Mouse (Mus musculus) ES-E14 (cell line): ENCODE results near the gene Ip6k1. TPM values are rescaled to one million over a fixed set of nuclear protein-coding genes. Genes with fewer than 3 reads are reported as not detected.

Experiments
- DNase-seq: peaks from one replicate; pipeline ENCODE4 v3.0.0-alpha.2; 2013; ENCODE audit warnings: low read depth, low spot score
- H3K27ac ChIP-seq: 2 replicates; pipeline ENCODE4 v1.5.1; 2012; ENCODE audit warnings: low read depth, mild to moderate bottlenecking, low read length, moderate library complexity, mixed read lengths; ENCODE audit not compliant: poor library complexity, insufficient read depth, severe bottlenecking
- H3K36me3 ChIP-seq: 2 replicates; pipeline ENCODE4 v1.6.1; 2012; ENCODE audit warnings: mild to moderate bottlenecking, low read length, moderate library complexity, mixed read lengths; ENCODE audit not compliant: control insufficient read depth, poor library complexity, insufficient read depth, severe bottlenecking
- H3K4me1 ChIP-seq, 2 experiments: fragments of 150-350 bp in 1 of 2; sonication (generic) in 1 of 2; 2 replicates each; pipeline ENCODE4 v1.6.1; 2012; ENCODE audit warnings: low read length in 2 of 2, mild to moderate bottlenecking in 1 of 2, mixed read lengths in 1 of 2; ENCODE audit not compliant: control insufficient read depth in 2 of 2, insufficient read depth in 2 of 2, poor library complexity in 1 of 2
- H3K4me3 ChIP-seq, 2 experiments: fragments of 150-350 bp in 1 of 2; sonication (generic) in 1 of 2; 2 replicates each; pipeline ENCODE4 v1.5.1; 2012; ENCODE audit warnings: low read length in 2 of 2, low read depth in 1 of 2, mild to moderate bottlenecking in 1 of 2, mixed read lengths in 1 of 2; ENCODE audit not compliant: insufficient read depth in 1 of 2, poor library complexity in 1 of 2, severe bottlenecking in 1 of 2
- H3K9ac ChIP-seq: 2 replicates; pipeline ENCODE4 v1.6.1; 2012; ENCODE audit warnings: low read depth, mild to moderate bottlenecking, low read length, mixed read lengths; ENCODE audit not compliant: poor library complexity, insufficient read depth, severe bottlenecking
- H3K9me3 ChIP-seq: fragments of 150-350 bp; sonication (generic); 2 replicates; pipeline ENCODE4 v1.6.1; 2012; ENCODE audit warnings: low read depth, mild to moderate bottlenecking, low read length; ENCODE audit not compliant: control insufficient read depth, insufficient read depth
- CHD2 ChIP-seq: IDR thresholded peaks from 2 replicates; pipeline ENCODE4 v1.6.1; 2014; ENCODE audit warnings: mild to moderate bottlenecking, low read depth, low read length, inconsistent platforms
- HCFC1 ChIP-seq: IDR thresholded peaks from 2 replicates; pipeline ENCODE4 v1.6.1; 2012; ENCODE audit warnings: low read length, inconsistent platforms, borderline replicate concordance; ENCODE audit not compliant: insufficient read depth
- MAFK ChIP-seq: IDR thresholded peaks from 2 replicates; pipeline ENCODE4 v1.6.1; 2014; ENCODE audit warnings: mild to moderate bottlenecking, low read depth, low read length, inconsistent platforms; ENCODE audit not compliant: insufficient read depth
- ZC3H11A ChIP-seq: IDR thresholded peaks from 2 replicates; pipeline ENCODE4 v1.6.1; 2012; ENCODE audit warnings: low read depth, mild to moderate bottlenecking, inconsistent platforms, low read length, borderline replicate concordance
- ZNF384 ChIP-seq: IDR thresholded peaks from 2 replicates; pipeline ENCODE4 v1.6.1; 2012; ENCODE audit warnings: low read depth, low read length, inconsistent platforms
- in situ Hi-C, 2 experiments: fragments of 600-800 bp; cut with MboI; formaldehyde crosslinking; loops; one replicate each; pipeline ENCODE4 v1.15.1; 2025; ENCODE audit warnings: low sequenced_read_pairs in 2 of 2, inconsistent platforms in 1 of 2; ENCODE audit not compliant: unreplicated experiment in 2 of 2
- total RNA-seq: library from RNA; depleted of rRNA; stranded (reverse); fragments of 300-350 nt; gene quantifications from 2 replicates; pipeline ENCODE4 v1.2.3, GENCODE M21; 2012

Ip6k1 gene
- total RNA-seq, 1 experiment = 41.0 TPM

DNA sequence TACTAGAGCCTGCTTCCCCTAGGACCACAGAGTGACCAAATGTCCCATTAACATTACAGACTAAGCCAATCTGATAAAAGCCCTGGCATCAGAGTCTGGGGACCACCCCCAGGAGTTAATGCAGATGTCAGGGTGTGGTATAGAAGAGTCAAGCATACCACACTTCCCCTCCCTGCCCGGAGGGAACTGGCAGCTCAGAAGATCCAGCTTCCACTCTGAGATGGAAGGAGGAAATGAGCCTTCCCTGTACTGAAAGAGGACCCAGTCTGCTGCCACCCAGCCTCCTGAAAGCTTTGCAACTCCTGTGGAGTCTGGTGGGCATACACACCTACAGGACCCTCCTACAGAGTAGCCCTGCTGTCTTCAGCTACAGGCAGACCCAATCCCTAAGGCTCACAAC, 52.8 kb downstream of the Ip6k1 start:
- Histone ChIP-seq H3K27ac (no peak overlapping the region), H3K9ac (no peak overlapping the region), H3K9me3 (no peaks in the 10 kb centered on the region), H3K4me1 (peaks cover 0 to 13% of the 10 kb centered on the region in 2 experiments; a peak in 3 of 4 replicates), H3K36me3 (peaks cover 24% of the 10 kb centered on the region; the same call in 1 of the 2 replicates), H3K4me3 (no peak overlapping the region)
- TF ChIP-seq ZC3H11A (no peak), HCFC1 (no peak), ZNF384 (no peak), CHD2 (no peak), MAFK (no peak)
- in situ Hi-C loops = no loop called here
- no peak for DNase-seq

DNA sequence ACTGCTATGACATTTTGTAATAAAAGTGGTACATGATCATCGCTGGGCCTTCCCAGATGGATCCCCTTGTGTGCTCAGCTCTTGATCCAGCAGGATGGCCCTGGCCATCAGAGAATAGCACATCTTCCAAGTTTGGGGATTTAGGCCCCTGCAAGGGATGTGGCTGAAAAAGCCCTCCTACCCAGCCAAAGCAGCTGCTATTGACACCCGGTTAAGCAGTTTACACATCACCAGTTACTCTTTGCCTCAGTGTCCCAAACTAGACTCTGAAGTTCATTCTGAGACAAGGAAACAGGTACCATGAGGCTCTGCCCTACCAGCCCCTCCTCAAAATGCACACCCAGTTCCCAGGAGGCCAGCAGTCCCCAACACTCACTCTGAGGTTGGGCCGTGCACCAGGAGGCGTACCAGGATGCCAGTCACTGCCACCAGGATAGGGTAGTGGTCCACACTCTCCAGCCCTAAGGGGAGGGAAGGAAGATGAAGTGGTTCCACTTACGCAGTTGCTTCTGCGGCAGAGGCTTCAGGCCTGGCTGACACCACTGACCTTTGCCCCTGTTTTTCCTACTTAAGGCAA, 53.4 kb downstream of the Ip6k1 start:
- DNase-seq = no peak
- Histone ChIP-seq H3K9ac (no peak overlapping the region), H3K36me3 (peaks cover 18% of the 10 kb centered on the region; the same call in 1 of the 2 replicates), H3K4me1 (peaks cover 0 to 13% of the 10 kb centered on the region in 2 experiments; a peak in 3 of 4 replicates), H3K4me3 (no peak overlapping the region), H3K9me3 (no peaks in the 10 kb centered on the region), H3K27ac (no peak overlapping the region)
- TF ChIP-seq CHD2 = no peak
- TF ChIP-seq HCFC1 = no peak
- no peak for TF ChIP-seq ZC3H11A
- no peak for TF ChIP-seq MAFK
- TF ChIP-seq ZNF384 = no peak
- in situ Hi-C loops = no loop called here

DNA sequence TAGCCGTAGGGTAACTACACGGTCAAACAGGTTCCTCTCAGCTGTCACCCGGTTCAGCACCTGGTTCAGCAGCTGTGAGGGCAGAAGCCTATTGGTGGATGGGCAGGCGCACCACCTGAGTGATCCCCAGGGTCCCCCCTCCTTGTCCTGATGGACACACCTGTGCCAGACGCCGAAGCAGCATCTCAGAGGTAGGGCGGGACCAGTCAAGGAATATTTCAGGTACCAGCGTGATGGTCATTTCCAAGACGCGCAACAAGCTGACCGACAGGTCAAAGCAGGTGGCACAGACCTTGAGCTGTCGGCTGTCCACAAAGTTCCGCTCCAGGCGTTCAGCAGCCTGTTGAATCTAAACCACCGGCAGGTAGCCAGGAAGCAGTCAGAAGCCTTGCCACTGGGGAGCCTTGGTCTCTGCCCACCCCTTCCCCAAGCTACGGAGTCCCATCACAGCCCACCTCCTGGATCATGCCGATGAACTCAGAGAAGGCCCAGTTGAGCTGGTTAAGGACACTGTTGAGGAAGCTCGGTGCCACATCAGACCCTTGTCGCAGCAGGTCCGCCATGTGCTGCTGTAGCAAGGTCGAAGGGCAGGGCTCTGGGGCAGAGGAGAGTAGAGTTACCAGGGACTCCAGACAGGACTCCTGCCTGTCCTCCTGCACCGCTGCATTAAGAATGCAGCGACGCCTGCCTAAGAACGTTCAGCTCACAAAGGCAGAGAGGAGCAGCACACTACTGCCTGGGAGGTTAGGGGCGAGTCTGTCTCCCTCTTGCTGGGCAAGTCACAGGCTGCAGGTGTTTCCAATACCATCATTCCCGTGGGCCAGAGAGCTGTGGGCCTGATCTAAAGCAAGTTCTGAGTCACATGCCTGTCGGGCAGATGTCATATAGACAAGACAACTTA, 54.3 kb downstream of the Ip6k1 start:
- Histone ChIP-seq H3K9me3 (no peaks in the 10 kb centered on the region), H3K4me3 (no peak overlapping the region), H3K36me3 (peaks cover 10% of the 10 kb centered on the region; the same call in 1 of the 2 replicates), H3K9ac (no peak overlapping the region), H3K27ac (no peak overlapping the region), H3K4me1 (peaks cover 0 to 13% of the 10 kb centered on the region in 2 experiments; a peak in 3 of 4 replicates)
- TF ChIP-seq MAFK = no peak
- TF ChIP-seq ZNF384 = no peak
- no peak for TF ChIP-seq HCFC1
- no peak for TF ChIP-seq ZC3H11A
- no peak for TF ChIP-seq CHD2
- no peak for DNase-seq
- in situ Hi-C loops = no loop called here

DNA sequence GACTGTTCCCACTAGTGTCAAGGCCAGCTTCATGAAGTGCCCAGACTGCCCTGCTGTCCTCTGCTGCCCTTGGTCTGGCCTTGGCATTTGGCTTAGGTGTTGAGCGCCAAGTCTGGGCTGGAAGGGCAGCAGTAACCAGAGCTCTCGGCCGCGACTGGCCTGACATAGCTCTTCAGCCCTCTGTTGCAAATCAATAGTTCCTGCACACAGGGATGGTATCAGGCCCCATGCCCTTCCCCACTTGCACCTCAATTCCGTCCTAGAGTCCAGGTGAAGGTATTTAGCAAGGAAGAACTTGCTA, 54.9 kb downstream of the Ip6k1 start:
- H3K9me3 ChIP-seq = no peaks in the 10 kb centered on the region
- in situ Hi-C loops = no loop called here
- no peak overlapping the region for H3K4me3 ChIP-seq
- peaks cover 4% of the 10 kb centered on the region; the same call in 1 of the 2 replicates for H3K36me3 ChIP-seq
- no peak for DNase-seq
- H3K4me1 ChIP-seq = peaks cover 0 to 13% of the 10 kb centered on the region in 2 experiments; a peak in 3 of 4 replicates
- no peak overlapping the region for H3K27ac ChIP-seq
- no peak for TF ChIP-seq CHD2
- no peak for TF ChIP-seq ZNF384
- TF ChIP-seq HCFC1 = no peak
- no peak for TF ChIP-seq ZC3H11A
- TF ChIP-seq MAFK = no peak
- no peak overlapping the region for H3K9ac ChIP-seq
